Mouse (Mus musculus) thymus, postnatal 4 days (tissue): Measurements from ENCODE around the gene Efna3.
A peak's percentile ranks its signal among the peaks of the same experiment; 100 is the strongest.

Source experiments
- DNase-seq: peaks from one replicate; pipeline ENCODE4 v3.0.0; 2021

Efna3 gene

DNA sequence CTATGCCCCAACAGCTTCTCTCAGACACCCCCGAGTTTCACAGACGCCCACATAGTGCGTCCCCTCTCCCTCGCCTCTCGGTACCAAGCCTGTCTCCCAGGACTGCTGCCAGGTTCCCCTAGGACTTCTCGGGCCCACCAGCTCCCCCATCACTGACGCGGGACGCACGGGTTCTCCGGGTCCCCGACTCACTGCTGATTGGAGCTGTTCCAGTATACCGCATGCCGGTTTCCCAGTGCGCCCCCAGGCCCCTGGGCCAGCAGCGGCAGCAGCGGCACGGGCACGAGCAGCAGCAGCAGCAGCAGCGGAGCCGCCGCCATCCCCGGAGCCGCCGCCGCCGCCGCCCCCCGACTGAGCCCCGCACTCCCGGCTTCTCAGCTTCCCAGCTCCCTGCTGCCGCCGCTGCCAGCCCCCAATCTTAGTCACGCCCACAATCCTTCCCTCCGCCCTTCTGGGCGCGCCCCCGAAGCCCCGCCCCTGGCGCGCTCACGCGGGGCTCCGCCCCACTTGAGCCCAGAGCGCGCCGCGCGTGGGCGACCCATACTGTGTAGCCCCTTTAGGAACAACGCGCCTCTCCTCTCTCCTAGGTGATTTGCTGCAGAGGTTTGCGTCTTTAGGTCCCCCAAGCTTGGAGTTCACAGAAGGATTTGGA lies at the start of gene Efna3:
TSS of gene Efna3 (minus strand) at position 452 of the 652 bp plus-strand sequence.
- peak; percentile 82 for DNase-seq

DNA sequence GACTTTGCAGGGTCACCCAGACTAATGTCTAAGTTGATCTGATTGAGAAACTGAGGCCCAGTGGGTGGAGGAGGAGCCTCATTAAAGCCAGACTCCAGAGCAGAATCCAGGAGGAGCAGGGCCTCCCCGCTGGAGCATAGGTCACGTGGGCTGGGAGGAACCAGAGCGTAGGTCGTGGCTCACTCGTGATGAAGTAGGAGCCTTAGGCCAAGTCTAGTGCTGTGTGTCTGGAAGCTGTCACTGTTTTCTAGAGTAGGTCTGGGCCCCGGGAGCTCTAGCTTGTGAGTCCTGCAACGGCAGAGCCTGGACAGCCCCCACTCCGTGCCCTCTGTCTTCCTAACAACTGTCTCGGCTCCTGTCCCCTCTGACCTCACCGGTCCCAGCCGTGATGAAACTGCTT lies 44.6 kb upstream of the Efna3 start:
- DNase-seq, result no peak

DNA sequence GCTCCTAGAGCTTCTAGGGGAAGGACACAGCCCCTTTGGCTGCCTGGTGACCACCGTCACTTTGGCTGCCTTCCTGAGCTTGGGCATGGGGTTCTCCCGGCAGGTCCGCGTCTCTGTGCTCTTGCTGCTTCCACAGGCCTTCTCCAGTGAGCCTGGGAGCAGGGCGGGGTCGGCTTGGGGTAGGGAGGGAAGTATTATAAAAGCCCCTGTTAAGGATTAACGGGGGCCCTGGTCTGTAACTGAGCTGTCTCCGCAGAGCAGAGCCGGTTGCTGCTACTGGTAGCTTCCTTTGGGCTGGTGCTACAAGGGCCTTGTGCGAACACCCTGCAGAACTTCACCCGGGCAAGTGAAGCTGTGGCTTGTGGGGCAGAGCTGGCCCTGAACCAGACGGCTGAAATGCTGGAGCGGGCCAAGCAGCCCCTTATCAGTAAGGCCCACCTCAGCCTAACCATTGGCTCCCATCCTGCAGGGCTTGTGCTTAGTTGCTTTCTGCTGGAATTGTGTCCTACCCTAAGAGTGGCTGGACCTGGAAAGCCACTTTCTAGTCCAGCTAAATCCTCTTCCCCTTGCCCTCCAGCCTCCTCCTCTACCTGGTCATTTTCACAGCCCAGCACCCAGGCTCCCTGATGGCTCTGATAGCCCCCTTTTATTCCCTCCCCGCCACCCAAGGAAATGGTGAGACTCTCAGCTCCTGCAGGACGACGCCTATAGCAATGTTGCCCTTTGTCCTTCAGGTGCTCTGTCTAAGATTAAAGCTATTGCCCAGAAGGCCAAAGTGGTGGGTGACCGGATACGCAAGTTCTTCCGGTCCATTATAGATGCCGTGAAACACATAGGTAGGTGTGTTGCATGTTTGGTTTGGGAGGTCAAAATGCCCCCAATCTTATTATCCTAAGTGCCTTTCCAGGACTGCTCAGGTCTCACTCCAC lies 43.0 kb upstream of the Efna3 start:
- DNase-seq, result no peak

DNA sequence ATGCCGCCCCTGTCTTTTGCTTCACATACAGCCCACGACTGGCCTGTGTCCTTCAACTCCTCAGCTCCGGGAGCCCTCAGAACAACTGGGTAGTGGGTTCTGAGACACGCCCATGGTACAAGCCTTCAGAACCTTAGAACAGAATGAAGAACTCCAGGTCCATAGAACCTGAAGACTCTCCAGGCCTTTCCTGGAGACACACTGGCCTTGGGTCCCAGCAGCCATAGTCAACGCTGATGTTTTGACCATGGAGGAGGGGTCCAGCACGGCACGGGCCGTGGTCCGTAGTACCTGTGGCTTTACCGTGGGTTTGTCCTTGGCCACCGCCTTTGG lies 42.4 kb upstream of the Efna3 start, which contains the start of gene Dcst1:
TSS of gene Dcst1 (minus strand) at position 101 of the 333 bp plus-strand sequence.
- no peak for DNase-seq

- DNase-seq, result no peak
These were observed 41.9 kb upstream of the Efna3 start for GRCm38 (mm10) chr3:89364631-89365030.

- no peak for DNase-seq
These were observed 38.9 kb upstream of the Efna3 start, which contains the start of gene Dcst2 for GRCm38 (mm10) chr3:89361675-89362074. Gene Dcst2 (plus strand): TSS chr3:89361975.

DNA sequence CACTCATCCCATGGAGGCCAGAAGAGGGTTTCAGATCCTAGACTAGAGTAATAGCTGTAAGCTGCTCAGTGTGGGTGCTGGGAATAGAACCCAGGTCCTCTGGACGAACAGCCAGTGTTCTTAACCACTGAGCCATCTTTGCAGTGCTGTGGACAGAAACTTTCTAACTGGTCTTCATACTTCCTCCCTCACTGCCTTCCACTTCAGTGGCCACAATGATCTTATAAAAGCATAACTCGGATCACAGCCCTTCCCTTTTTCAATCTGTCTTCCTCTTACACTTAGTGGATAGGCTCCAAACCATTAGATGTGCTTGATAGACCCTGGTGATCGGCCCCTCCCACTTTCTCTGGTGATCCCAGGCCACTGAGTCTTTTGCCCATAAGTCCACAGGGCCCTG lies 37.5 kb upstream of the Efna3 start:
- no peak for DNase-seq

GRCm38 (mm10) chr3:89359630-89360029 lies 36.9 kb upstream of the Efna3 start:
- DNase-seq, result no peak

DNA sequence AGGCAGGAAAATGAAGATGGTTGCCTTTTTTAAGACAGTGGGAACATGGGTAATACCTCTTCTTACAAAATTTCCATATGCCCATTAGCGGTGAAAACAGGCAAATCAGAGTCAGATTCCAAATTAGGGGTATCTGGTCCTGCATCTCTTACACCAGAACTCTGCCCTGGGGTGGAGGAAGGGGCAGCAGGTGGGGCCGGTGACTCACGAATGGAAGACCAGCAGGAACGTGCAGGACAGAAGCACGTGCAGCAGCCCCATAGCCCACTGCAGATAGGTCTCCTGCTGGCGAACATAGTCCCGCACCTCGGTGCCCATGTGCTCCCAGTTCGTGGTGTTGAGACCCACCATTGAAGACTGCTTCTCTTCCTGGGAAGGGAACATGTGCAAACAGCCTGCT lies 33.3 kb upstream of the Efna3 start:
- DNase-seq, result no peak

- no peak for DNase-seq
These were observed 32.7 kb upstream of the Efna3 start for GRCm38 (mm10) chr3:89355512-89355902.

- DNase-seq, result peak; percentile 91
These were observed 32.2 kb upstream of the Efna3 start for GRCm38 (mm10) chr3:89354816-89355511.

- no peak for DNase-seq
These were observed 28.5 kb upstream of the Efna3 start for GRCm38 (mm10) chr3:89351271-89351670.

- peak; percentile 91 for DNase-seq
These were observed 27.2 kb upstream of the Efna3 start, which contains the start of gene Adam15 for GRCm38 (mm10) chr3:89349869-89350501. Gene Adam15 (minus strand): TSS chr3:89349996.

DNA sequence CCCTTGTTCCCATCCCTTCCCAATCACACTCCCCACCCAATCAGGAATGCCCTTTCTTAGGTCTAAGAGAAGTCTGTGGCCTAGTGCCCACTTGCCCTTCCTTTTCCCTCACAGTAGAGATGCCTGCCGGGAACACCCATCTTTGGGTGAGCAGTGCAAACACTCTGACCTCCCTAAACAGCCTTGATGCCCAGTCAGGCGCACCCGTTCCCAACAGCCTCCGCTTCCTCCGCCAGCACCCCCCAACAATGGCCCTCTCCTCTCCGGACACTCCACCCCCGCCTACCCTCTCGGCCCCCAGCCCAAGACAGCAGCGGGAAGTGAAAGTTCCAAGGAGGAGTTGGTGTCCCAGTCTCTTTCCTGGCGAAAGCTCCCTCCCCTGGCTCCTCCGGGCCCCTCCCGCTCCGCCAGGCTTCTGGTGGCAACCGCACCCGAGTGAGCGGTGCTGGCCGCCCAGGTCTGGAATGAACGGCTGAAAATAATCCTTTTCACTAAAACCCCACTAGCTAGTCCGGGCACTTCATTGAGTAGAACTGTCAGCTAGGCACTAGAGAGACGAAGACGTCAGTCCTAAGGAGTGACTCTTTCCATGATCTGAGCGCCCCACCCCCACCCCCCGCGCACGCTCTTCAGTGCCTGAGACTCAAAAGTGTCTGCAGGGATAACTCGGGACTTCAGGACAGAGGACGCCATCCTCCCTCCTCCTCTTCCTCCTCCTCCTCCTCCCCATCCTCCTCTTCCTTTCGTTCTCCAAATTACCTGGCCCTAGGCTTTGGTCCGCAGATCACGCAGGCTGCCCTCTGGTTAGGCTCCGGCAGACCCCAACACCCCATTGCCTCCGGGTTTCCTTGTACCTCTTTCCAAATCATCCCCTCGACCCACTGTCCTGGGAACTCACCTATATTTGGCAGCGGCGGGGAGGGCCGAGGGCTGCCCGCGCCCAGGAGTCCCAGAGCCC lies 26.4 kb upstream of the Efna3 start:
- no peak for DNase-seq

DNA sequence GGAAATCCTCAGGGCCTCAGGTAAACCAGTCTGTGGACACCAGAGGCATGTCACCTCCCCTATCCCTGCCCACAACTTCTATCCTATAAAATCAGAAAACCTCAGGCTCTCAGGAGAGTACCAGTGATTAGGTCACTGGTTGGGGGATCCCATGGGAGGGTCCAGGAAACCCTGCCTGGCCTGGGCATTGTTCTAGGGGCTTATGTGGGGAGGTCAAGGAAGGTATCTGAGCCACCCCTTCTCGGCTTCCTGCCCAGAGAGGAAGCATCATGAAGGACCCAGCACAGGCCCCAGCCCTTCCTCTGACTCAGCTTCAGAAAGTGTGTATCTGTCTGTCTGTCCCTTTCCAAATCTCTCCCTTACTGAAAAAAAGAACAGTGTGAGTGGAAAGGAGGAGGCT lies 25.2 kb upstream of the Efna3 start:
- no peak for DNase-seq

DNA sequence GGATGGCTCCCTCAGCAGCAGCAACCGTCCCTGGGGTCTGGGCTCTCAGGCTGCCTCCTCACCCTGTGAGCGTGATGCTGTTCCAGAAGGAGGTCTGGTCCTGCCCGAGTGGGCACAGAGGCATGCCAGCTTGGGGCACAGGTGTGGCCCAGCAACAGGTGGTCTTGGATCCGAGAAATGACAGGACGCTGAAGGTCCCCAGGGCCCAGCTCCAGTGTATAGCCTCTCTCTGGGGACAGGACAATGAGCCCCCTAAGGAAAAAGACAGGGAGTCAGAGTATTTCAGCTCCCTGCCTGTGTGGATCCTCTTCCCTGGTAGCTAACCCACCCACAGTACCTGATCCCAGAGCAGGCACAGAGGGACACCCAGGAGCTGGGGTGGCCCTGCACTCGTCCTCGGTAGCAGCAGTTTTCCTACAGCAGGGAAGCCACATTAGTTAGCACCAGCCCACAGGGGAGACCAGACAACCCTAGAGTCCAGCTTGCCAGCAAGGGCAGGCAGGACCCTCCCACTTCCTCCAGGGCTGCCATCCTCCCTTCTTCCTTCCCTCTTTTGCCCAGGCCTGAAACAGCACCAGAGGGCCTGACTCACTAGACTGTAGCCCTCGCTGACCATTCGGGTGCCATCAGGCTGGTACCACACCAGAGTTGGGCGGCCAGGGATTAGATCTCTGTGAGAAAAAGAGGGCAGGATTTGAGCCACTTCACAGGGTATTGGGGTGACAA lies 24.2 kb upstream of the Efna3 start:
- no peak for DNase-seq

DNA sequence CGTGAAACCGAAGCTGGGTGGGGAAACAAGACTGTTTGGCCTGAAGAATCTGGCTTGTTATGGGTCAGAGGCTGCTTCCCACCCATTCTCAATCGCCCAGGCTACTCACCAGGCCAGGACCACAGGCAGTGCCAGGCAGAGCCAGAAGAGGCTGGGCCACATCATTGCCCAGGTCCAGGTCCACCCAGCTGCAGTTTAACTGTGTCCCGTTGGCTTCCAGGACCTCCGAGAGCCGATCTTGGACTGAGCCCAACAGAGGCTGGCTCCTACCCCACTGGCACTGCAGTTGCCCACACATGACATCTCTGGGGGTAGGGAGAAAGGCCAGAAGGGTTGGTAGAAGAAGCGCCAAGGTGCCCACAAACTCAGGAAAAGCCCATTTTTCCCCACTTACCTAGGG lies 20.5 kb upstream of the Efna3 start:
- DNase-seq, result no peak

DNA sequence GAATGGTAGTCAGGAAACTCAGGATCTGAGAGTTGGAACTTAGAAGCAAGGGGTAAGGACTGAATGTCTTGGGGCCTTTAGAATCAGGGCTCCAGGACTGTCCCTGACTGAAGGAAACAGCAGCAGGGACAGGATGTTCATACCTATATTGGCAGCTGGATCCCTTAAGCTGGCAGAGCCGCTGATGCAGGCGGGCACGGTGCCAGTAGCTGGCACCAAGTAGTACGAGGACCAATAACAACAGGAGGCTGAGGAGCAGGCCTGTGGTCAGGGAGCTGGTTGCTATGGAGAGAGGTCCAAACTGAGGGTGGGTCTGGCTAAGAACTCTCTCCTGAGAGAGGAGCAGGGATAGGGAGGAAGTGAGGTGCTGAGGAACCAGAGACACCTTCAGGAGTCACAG lies 19.0 kb upstream of the Efna3 start:
- DNase-seq, result no peak

GRCm38 (mm10) chr3:89340465-89340864 lies 17.7 kb upstream of the Efna3 start:
- DNase-seq, result peak; percentile 86

- DNase-seq, result peak; percentile 84
These were observed 16.7 kb upstream of the Efna3 start for GRCm38 (mm10) chr3:89339416-89339815.
